Mouse (Mus musculus) midbrain, embryonic 16.5 days (tissue): ENCODE results near the gene Ankrd60. TPM values are rescaled to one million over a fixed set of nuclear protein-coding genes. Genes with fewer than 3 reads are reported as not detected.

Experiments used
- ATAC-seq: fragments of 200-750 bp; cut with Nextera tagmentation; 2 replicates; pipeline ENCODE4 v1.8.0; 2017; ENCODE audit warnings: moderate TSS enrichment
- H3K27ac ChIP-seq: fragments of 300-500 bp; sonication (generic); 2 replicates; pipeline ENCODE4 v1.5.1; 2014; ENCODE audit warnings: mild to moderate bottlenecking, low read length, mixed read lengths
- H3K27me3 ChIP-seq: fragments of 300-500 bp; sonication (generic); 2 replicates; pipeline ENCODE4 v1.6.1; 2014; ENCODE audit warnings: low read depth, low read length, mixed read lengths; ENCODE audit not compliant: control insufficient read depth, insufficient read depth
- H3K36me3 ChIP-seq: fragments of 300-500 bp; sonication (generic); 2 replicates; pipeline ENCODE4 v1.6.1; 2014; ENCODE audit warnings: mild to moderate bottlenecking, low read length, moderate library complexity, mixed read lengths; ENCODE audit not compliant: control insufficient read depth, insufficient read depth
- H3K4me1 ChIP-seq: fragments of 300-500 bp; sonication (generic); 2 replicates; pipeline ENCODE4 v1.6.1; 2014; ENCODE audit warnings: mild to moderate bottlenecking, low read length, mixed read lengths; ENCODE audit not compliant: control insufficient read depth, insufficient read depth
- H3K4me2 ChIP-seq: fragments of 300-500 bp; sonication (generic); 2 replicates; pipeline ENCODE4 v1.6.1; 2014; ENCODE audit warnings: mild to moderate bottlenecking, low read length, mixed read lengths
- H3K4me3 ChIP-seq: fragments of 300-500 bp; sonication (generic); 2 replicates; pipeline ENCODE4 v1.5.1; 2014; ENCODE audit warnings: low read depth, mild to moderate bottlenecking, low read length, moderate library complexity, mixed read lengths
- H3K9ac ChIP-seq: fragments of 300-500 bp; sonication (generic); 2 replicates; pipeline ENCODE4 v1.6.1; 2014; ENCODE audit warnings: low read depth, low read length, mixed read lengths
- H3K9me3 ChIP-seq: fragments of 300-500 bp; sonication (generic); replicated peaks from 2 replicates; pipeline ENCODE4 v1.6.1; 2014; ENCODE audit warnings: mild to moderate bottlenecking, low read length, mixed read lengths; ENCODE audit not compliant: control insufficient read depth, poor library complexity, severe bottlenecking
- WGBS: fragments of 180-500 bp; shearing (Covaris S2); extraction: QIAGEN DNeasy Blood & Tissue Kit; methylation state at CpG from one replicate; pipeline ENCODE4 v1.1.7; 2014; 5-methylcytosine and 5-hydroxymethylcytosine counted together
- polyA plus RNA-seq: library from polyadenylated mRNA; unstranded; fragments of >200 nt; fragmentation: Nextera tagmentation; extraction: Ambion mirVana; gene quantifications from 2 replicates; pipeline ENCODE4 v1.2.1, GENCODE M21; 2015

Gene Ankrd60
- not detected in 2 replicates for polyA plus RNA-seq

GRCm38 (mm10) chr2:173577669-173578557, at the start of gene Ankrd60:
Gene Ankrd60 (minus strand): TSS chr2:173578365.
- 15% methylated on average over 33 of the region's 58 CpGs for WGBS
- H3K4me2 ChIP-seq = peak within 1 kb of the TSS; percentile 87
- no peaks in the 10 kb centered on the region for H3K36me3 ChIP-seq
- H3K27ac ChIP-seq = no peak within 1 kb of the TSS
- no peaks in the 10 kb centered on the region for H3K9me3 ChIP-seq
- peak within 1 kb of the TSS; percentile 46 for H3K4me3 ChIP-seq
- H3K27me3 ChIP-seq = peaks cover 6% of the 10 kb centered on the region; the same call in 1 of the 2 replicates
- peak; percentile 76 for ATAC-seq
- peak within 1 kb of the TSS; percentile 59 for H3K9ac ChIP-seq
- peaks cover 7% of the 10 kb centered on the region; the same call in 1 of the 2 replicates for H3K4me1 ChIP-seq

GRCm38 (mm10) chr2:173625786-173626185, 47.6 kb upstream of the Ankrd60 start:
- Histone ChIP-seq H3K4me2 (no peak overlapping the region), H3K36me3 (no peaks in the 10 kb centered on the region), H3K4me1 (peaks cover 5% of the 10 kb centered on the region; the same call in 1 of the 2 replicates), H3K27ac (no peak overlapping the region), H3K9me3 (no peaks in the 10 kb centered on the region), H3K27me3 (no peaks in the 10 kb centered on the region), H3K9ac (no peak overlapping the region), H3K4me3 (no peak overlapping the region)
- ATAC-seq = no peak
- 92% methylated on average over 3 of the region's 3 CpGs for WGBS

GRCm38 (mm10) chr2:173624667-173625066, 46.5 kb upstream of the Ankrd60 start:
- no peak overlapping the region for H3K9ac ChIP-seq
- H3K27ac ChIP-seq = no peak overlapping the region
- no peak overlapping the region for H3K4me3 ChIP-seq
- H3K27me3 ChIP-seq = no peaks in the 10 kb centered on the region
- no peaks in the 10 kb centered on the region for H3K9me3 ChIP-seq
- WGBS = 79% methylated on average over 7 of the region's 7 CpGs
- ATAC-seq = no peak
- no peaks in the 10 kb centered on the region for H3K36me3 ChIP-seq
- peaks cover 5% of the 10 kb centered on the region; the same call in 1 of the 2 replicates for H3K4me1 ChIP-seq
- H3K4me2 ChIP-seq = no peak overlapping the region

- no peaks in the 10 kb centered on the region for H3K27me3 ChIP-seq
- H3K9me3 ChIP-seq = no peaks in the 10 kb centered on the region
- no peaks in the 10 kb centered on the region for H3K36me3 ChIP-seq
- no peak overlapping the region for H3K27ac ChIP-seq
- H3K4me2 ChIP-seq = no peak overlapping the region
- 55% methylated on average over 7 of the region's 7 CpGs for WGBS
- no peak for ATAC-seq
- H3K9ac ChIP-seq = no peak overlapping the region
- no peak overlapping the region for H3K4me3 ChIP-seq
- peaks cover 5% of the 10 kb centered on the region; the same call in 1 of the 2 replicates for H3K4me1 ChIP-seq
Measured at GRCm38 (mm10) chr2:173622173-173622601, 44.0 kb upstream of the Ankrd60 start.

- Histone ChIP-seq H3K4me3 (no peak overlapping the region), H3K4me1 (peaks cover 5% of the 10 kb centered on the region; the same call in 1 of the 2 replicates), H3K36me3 (no peaks in the 10 kb centered on the region), H3K27me3 (no peaks in the 10 kb centered on the region), H3K4me2 (no peak overlapping the region), H3K27ac (no peak overlapping the region), H3K9me3 (no peaks in the 10 kb centered on the region), H3K9ac (no peak overlapping the region)
- ATAC-seq = no peak
- WGBS = 98% methylated on average over 4 of the region's 4 CpGs
Measured at GRCm38 (mm10) chr2:173620645-173621044, 42.5 kb upstream of the Ankrd60 start.

- ATAC-seq = no peak
- no peaks in the 10 kb centered on the region for H3K36me3 ChIP-seq
- H3K9ac ChIP-seq = no peak overlapping the region
- WGBS = 94% methylated on average over 5 of the region's 5 CpGs
- H3K4me3 ChIP-seq = no peak overlapping the region
- no peak overlapping the region for H3K27ac ChIP-seq
- no peaks in the 10 kb centered on the region for H3K9me3 ChIP-seq
- H3K4me2 ChIP-seq = no peak overlapping the region
- peaks cover 5% of the 10 kb centered on the region; the same call in 1 of the 2 replicates for H3K4me1 ChIP-seq
- H3K27me3 ChIP-seq = no peaks in the 10 kb centered on the region
Measured at GRCm38 (mm10) chr2:173619132-173619531, 41.0 kb upstream of the Ankrd60 start.

GRCm38 (mm10) chr2:173616156-173616555, 38.0 kb upstream of the Ankrd60 start:
- H3K4me1 ChIP-seq = no peaks in the 10 kb centered on the region
- no peak overlapping the region for H3K9ac ChIP-seq
- no peaks in the 10 kb centered on the region for H3K9me3 ChIP-seq
- no peak overlapping the region for H3K27ac ChIP-seq
- no peak overlapping the region for H3K4me3 ChIP-seq
- no peaks in the 10 kb centered on the region for H3K27me3 ChIP-seq
- ATAC-seq = no peak
- H3K36me3 ChIP-seq = no peaks in the 10 kb centered on the region
- 74% methylated on average over 7 of the region's 7 CpGs for WGBS
- H3K4me2 ChIP-seq = no peak overlapping the region

GRCm38 (mm10) chr2:173615378-173616081, 37.4 kb upstream of the Ankrd60 start:
- H3K9ac ChIP-seq = no peak overlapping the region
- H3K9me3 ChIP-seq = no peaks in the 10 kb centered on the region
- H3K4me3 ChIP-seq = no peak overlapping the region
- no peaks in the 10 kb centered on the region for H3K4me1 ChIP-seq
- H3K27me3 ChIP-seq = no peaks in the 10 kb centered on the region
- ATAC-seq = no peak
- no peaks in the 10 kb centered on the region for H3K36me3 ChIP-seq
- H3K4me2 ChIP-seq = no peak overlapping the region
- no peak overlapping the region for H3K27ac ChIP-seq
- WGBS = 85% methylated on average over 11 of the region's 11 CpGs
